Mouse (Mus musculus) lung, embryonic 14.5 days (tissue): ENCODE data around the gene Tspan5. TPM values are rescaled to one million over a fixed set of nuclear protein-coding genes. Genes with fewer than 3 reads are reported as not detected.
A peak's percentile ranks its signal among the peaks of the same experiment; 100 is the strongest.

Source experiments
- ATAC-seq: fragments of 200-750 bp; cut with Nextera tagmentation; 2 replicates; pipeline ENCODE4 v1.8.0; 2017; ENCODE audit warnings: mild to moderate bottlenecking, moderate TSS enrichment, moderate library complexity; ENCODE audit not compliant: insufficient read depth
- DNase-seq: peaks from one replicate; pipeline ENCODE4 v3.0.0-alpha.2; 2015
- H3K27ac ChIP-seq: fragments of 300-500 bp; sonication (generic); 2 replicates; pipeline ENCODE4 v1.5.1; 2014; ENCODE audit warnings: low read depth, mild to moderate bottlenecking, moderate library complexity
- H3K27me3 ChIP-seq: fragments of 300-500 bp; sonication (generic); 2 replicates; pipeline ENCODE4 v1.6.1; 2014; ENCODE audit warnings: low read length, control low read depth; ENCODE audit not compliant: insufficient read depth
- H3K36me3 ChIP-seq: fragments of 300-500 bp; sonication (generic); 2 replicates; pipeline ENCODE4 v1.6.1; 2014; ENCODE audit warnings: control low read depth; ENCODE audit not compliant: insufficient read depth
- H3K4me1 ChIP-seq: fragments of 300-500 bp; sonication (generic); 2 replicates; pipeline ENCODE4 v1.6.1; 2014; ENCODE audit warnings: antibody characterized with exemption, control low read depth; ENCODE audit not compliant: insufficient read depth
- H3K4me2 ChIP-seq: fragments of 300-500 bp; sonication (generic); 2 replicates; pipeline ENCODE4 v1.6.1; 2014; ENCODE audit warnings: mild to moderate bottlenecking
- H3K4me3 ChIP-seq: fragments of 300-500 bp; sonication (generic); 2 replicates; pipeline ENCODE4 v1.5.1; 2014; ENCODE audit warnings: low read depth, low read length
- H3K9ac ChIP-seq: fragments of 300-500 bp; sonication (generic); 2 replicates; pipeline ENCODE4 v1.6.1; 2014
- H3K9me3 ChIP-seq: fragments of 300-500 bp; sonication (generic); 2 replicates; pipeline ENCODE4 v1.6.1; 2016; ENCODE audit warnings: low read depth, low read length, control low read depth
- CTCF ChIP-seq: IDR thresholded peaks from 2 replicates; pipeline ENCODE4 v1.5.1; 2016; ENCODE audit warnings: antibody characterized with exemption, low read depth
- WGBS: fragments of 180-500 bp; shearing (Covaris S2); extraction: QIAGEN DNeasy Blood & Tissue Kit; methylation state at CpG from one replicate; pipeline ENCODE4 v1.1.7; 2014; 5-methylcytosine and 5-hydroxymethylcytosine counted together
- polyA plus RNA-seq: library from polyadenylated mRNA; unstranded; fragments of >200 nt; fragmentation: Nextera tagmentation; extraction: Ambion mirVana; gene quantifications from 2 replicates; pipeline ENCODE4 v1.2.1, GENCODE M21; 2014

Gene Tspan5
- polyA plus RNA-seq, 1 experiment from 2014 or later: 28.3 TPM

DNA sequence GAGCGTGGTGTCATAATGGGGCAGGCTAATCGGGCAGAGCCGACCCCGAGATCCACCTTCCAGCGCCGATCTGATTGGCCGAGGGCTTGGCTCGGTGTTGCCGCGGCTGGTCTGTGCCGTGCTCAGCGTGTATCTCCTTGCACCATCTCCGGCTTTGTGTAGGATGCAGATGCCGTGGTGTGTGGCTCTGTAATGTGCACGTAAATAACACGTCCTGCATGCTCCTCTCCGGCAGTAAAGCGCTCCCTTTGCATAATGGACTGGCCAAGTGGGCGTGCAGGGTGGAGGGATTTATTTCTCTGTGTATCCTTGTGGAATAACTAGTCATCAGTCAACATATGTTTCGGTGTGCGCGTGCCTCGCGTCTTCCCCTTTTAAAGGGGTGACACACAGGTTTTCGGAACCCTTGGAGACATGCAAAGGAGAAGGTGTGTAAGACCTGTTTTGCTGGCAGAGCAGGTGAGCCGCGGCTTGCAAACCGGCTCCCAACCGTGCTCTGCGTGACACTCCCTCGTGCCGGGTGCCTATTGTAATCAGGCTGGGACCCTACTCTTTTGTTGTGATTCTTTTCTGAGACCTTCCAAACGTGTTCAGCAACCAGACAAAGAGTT lies 1.2 kb downstream of the Tspan5 start:
- Histone ChIP-seq H3K4me3 (peak overlapping the region; percentile 72), H3K27me3 (peaks cover 8% of the 10 kb centered on the region), H3K4me2 (peak overlapping the region; percentile 88), H3K9me3 (no peaks in the 10 kb centered on the region), H3K36me3 (no peaks in the 10 kb centered on the region), H3K9ac (peak overlapping the region; percentile 71), H3K27ac (0 out of 2 replicates have a peak overlapping the region, but pooled peaks have one; percentile 70), H3K4me1 (peaks cover 8% of the 10 kb centered on the region)
- no peak for TF ChIP-seq CTCF
- DNase-seq (peak; percentile 77), ATAC-seq (peak; percentile 74)
- WGBS: under 1% methylated on average over 33 of the region's 33 CpGs

DNA sequence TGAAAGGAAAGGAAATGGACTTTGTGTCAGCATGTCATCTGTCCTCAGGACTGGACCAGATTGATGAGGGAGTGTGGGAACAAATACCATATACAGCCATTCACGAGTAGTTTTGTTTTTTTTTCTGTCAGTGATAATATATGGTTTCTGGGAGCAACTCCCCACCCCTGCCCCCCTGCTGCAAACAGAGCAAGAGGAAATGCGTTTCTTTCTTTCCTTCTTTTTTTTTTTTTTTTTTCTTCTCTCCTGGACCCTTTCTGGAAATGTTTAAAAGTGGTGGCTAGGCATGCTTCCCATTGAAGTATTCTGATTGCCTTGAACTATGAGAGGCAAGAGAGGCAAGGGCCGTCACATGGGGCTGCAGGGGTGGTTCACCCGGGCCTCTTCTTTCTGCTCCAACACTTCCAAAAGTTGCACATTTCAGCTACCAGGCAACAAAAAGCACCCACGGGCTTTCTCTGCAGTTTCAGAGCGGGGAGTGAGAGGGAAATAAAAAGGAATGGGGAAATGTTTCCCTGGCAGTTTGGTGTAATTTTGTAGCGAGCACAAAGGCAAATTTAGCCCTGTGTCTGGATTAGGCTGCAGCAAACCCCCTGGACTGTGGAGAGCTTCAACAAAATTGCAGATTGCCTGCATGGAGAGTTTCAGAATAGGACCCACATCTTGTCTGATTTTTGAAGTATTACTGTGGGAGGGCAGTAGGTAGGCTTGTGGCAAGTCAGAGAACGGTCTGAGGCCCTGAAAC lies 2.2 kb downstream of the Tspan5 start:
- Histone ChIP-seq H3K4me1 (peaks cover 8% of the 10 kb centered on the region), H3K4me2 (peak overlapping the region; percentile 88), H3K9ac (peak overlapping the region; percentile 71), H3K36me3 (no peaks in the 10 kb centered on the region), H3K9me3 (no peaks in the 10 kb centered on the region), H3K27me3 (peaks cover 8% of the 10 kb centered on the region), H3K4me3 (peak overlapping the region; percentile 72), H3K27ac (peak overlapping the region; percentile 33; the same call in 1 of the 2 replicates)
- WGBS: 31% methylated on average over 8 of the region's 8 CpGs
- DNase-seq (peak; percentile 41), ATAC-seq (no peak)
- TF ChIP-seq CTCF: no peak

DNA sequence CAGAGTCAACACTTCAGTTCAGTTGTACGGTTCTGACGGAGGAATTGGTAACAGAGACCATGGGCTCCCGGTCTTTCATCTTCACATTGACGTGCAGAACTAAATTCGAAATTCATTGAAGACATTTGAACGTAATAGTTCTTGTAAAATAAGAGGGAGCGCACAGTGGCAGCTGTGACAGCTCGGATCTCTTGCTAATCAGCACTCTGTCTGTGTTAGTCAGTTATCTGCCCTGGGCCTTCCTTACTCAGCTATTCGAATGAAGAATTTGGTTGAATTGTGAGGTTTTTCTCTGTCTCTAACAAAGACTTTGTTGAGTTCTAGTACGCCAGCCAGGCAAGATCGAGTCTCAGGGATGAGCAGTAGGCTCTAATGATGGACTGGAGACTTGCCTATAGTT lies 3.1 kb downstream of the Tspan5 start:
- H3K27ac ChIP-seq: no peak overlapping the region
- TF ChIP-seq CTCF: no peak
- H3K9ac ChIP-seq: no peak overlapping the region
- no peak for ATAC-seq
- no peaks in the 10 kb centered on the region for H3K36me3 ChIP-seq
- no peak overlapping the region for H3K4me2 ChIP-seq
- no peak overlapping the region for H3K4me3 ChIP-seq
- no peak for DNase-seq
- peaks cover 8% of the 10 kb centered on the region for H3K4me1 ChIP-seq
- no peaks in the 10 kb centered on the region for H3K9me3 ChIP-seq
- 65% methylated on average over 11 of the region's 11 CpGs for WGBS
- peaks cover 8% of the 10 kb centered on the region for H3K27me3 ChIP-seq

DNA sequence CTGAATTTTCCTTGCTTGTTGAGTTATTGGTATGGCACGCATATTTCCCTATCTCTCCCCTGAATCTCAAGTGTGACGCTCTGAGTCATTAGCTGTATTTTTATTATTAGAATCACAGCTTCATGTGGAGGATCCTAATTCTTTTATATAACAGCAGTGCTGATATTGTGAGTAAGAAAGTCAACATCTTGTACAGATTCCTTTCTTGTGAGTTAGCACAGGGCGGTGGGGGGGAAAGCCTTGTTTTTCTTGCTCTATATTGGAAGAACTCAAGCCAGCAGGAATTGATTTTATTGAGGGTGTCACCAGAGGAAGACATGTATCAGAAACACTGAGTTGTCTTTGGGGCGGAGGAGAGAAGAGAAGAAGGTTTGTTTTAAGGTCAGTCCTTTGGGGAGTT lies 3.6 kb downstream of the Tspan5 start:
- ATAC-seq: no peak
- 77% methylated on average over 4 of the region's 4 CpGs for WGBS

DNA sequence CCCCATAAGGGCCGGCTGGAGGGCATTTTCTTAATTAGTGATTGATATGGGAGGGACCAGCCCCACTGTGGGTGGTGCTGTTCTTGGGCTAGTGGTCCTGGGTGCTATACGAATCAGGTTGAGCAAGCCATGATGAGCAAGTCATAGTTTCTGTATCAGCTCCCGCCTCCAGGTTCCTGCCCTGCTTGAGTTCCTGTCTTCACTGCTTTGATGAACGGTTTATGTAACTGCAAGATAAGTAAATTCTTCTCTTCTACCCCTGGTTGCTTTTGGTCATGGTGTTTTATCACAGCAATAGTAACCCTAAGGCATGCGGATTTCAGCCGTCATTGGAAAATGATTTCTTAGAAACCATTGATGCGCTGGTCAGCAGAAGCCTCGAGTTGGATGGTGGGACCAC lies 4.6 kb downstream of the Tspan5 start:
- Histone ChIP-seq H3K4me3 (no peak overlapping the region), H3K27ac (no peak overlapping the region), H3K27me3 (0 out of 2 replicates have a peak, but pooled peaks cover 4% of the 10 kb centered on the region), H3K36me3 (no peaks in the 10 kb centered on the region), H3K9me3 (no peaks in the 10 kb centered on the region), H3K9ac (no peak overlapping the region), H3K4me1 (peaks cover 8% of the 10 kb centered on the region), H3K4me2 (no peak overlapping the region)
- no peak for TF ChIP-seq CTCF
- DNase-seq (no peak), ATAC-seq (no peak)
- WGBS: 80% methylated on average over 8 of the region's 8 CpGs

More for the DNA sequence above, 3.6 kb downstream of the Tspan5 start:
- Histone ChIP-seq H3K27ac (no peak overlapping the region), H3K4me2 (no peak overlapping the region), H3K36me3 (no peaks in the 10 kb centered on the region), H3K9me3 (no peaks in the 10 kb centered on the region), H3K9ac (no peak overlapping the region), H3K4me1 (peaks cover 8% of the 10 kb centered on the region), H3K27me3 (peaks cover 8% of the 10 kb centered on the region), H3K4me3 (no peak overlapping the region)
- no peak for TF ChIP-seq CTCF
- DNase-seq: no peak

DNA sequence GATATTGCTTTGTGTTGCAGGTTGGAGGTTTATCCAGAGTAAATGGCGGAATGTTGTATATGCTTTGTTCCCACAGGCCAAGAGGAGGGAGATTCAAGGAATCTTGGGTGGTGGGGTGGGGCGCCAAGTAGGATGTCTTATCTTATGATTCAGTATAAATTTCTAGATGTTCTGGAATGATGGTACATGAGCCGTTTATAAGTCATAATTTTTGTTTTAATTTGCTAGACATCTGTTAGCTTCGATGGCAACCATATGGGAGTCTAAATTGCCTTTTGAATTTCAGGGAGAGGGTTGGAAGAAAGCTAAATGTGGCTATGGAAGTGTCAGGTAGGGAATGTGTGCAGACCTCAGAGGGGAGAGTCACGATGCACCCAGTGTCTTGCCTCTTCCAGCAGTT lies 5.0 kb downstream of the Tspan5 start:
- no peak overlapping the region for H3K4me3 ChIP-seq
- no peak overlapping the region for H3K9ac ChIP-seq
- no peak overlapping the region for H3K27ac ChIP-seq
- TF ChIP-seq CTCF: no peak
- no peak overlapping the region for H3K4me2 ChIP-seq
- H3K27me3 ChIP-seq: 0 out of 2 replicates have a peak, but pooled peaks cover 4% of the 10 kb centered on the region
- DNase-seq (no peak), ATAC-seq (no peak)
- H3K36me3 ChIP-seq: no peaks in the 10 kb centered on the region
- H3K9me3 ChIP-seq: no peaks in the 10 kb centered on the region
- peaks cover 8% of the 10 kb centered on the region for H3K4me1 ChIP-seq
- 73% methylated on average over 5 of the region's 5 CpGs for WGBS

DNA sequence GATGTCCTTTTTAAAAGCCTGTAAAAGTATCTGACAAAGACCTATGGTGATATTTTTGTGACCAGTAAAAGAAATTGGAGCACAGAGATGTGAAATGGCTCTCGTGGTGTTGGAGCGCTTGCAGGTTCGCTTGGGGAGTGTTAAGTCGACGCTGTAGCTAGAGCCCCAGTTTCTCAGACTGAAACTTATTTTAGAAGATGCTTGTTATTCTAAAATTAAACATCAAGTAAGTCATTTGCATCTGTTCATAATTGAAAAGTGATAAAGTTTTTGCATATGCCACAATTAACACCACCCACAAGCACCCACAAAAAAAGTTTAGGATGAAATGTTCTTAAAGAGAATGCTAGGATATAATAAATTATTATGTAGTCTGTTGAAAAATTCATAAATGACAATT lies 6.0 kb downstream of the Tspan5 start:
- no peak overlapping the region for H3K27ac ChIP-seq
- no peak overlapping the region for H3K4me2 ChIP-seq
- H3K27me3 ChIP-seq: 0 out of 2 replicates have a peak, but pooled peaks cover 4% of the 10 kb centered on the region
- ATAC-seq: no peak
- H3K4me3 ChIP-seq: no peak overlapping the region
- H3K36me3 ChIP-seq: no peaks in the 10 kb centered on the region
- peaks cover 8% of the 10 kb centered on the region for H3K4me1 ChIP-seq
- no peaks in the 10 kb centered on the region for H3K9me3 ChIP-seq
- no peak overlapping the region for H3K9ac ChIP-seq
- WGBS: 90% methylated on average over 5 of the region's 5 CpGs
- DNase-seq: no peak
- no peak for TF ChIP-seq CTCF
